Mouse (Mus musculus) ovary, postnatal 36 days (tissue): ENCODE data around the gene Snx11.
"Not testable (repeated sequence)": the region's sequence is repeated elsewhere in the genome, so short reads cannot be mapped to it uniquely, and the experiment has no call there.

Experiments used
- DNase-seq: peaks from one replicate; pipeline ENCODE4 v3.0.0; 2022; ENCODE audit warnings: low spot score, mixed read lengths

The Snx11 gene

DNA sequence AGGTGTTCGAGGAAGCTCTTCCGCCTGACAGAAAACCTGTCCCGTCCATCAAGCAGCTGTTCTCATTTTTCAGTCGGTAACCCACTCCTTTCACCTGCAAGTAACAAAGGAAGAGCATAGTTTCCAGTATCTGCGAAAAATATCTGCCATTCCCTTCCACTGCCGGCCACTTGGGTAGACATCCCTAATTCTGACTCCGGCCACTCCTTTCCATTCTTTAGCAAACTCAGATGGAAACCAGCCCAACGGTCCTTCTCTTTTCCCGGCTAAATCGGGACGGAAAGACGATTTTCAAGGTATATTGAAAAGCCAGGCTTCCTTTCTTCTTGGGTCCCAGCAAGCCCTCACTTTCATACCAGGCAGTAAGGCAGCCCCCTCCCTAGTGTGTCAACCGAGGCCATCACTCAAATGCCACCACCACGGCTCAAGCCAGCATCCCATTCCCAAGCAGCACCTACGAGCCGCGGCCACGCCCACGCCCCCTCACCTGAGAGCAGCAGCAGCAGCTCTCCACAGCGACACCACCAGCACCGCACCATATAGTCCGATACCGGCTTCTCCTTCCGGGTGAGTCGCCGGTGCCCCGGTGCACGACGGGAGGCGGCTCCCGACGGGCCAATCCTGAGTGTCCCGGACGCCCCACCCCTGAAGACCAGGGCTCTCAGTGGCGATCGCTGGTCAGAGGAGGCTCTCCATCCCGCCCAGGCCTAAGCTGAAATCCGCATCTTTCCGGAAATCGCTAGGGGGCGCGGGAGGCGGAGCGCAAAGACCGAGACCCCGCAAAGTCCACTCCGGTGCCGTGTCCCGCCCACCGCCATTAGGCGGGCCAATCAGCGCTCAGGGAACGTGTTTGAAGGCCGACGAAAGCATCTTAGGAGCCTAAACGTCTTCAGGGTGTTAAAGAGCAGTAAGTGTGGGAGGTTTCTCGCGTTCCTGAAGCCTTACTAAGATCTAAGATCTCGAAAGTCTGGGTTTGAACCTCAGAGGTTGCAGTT, at the start of gene Snx11:
TSS of gene Snx11 (minus strand) at position 592 of the 995 bp plus-strand sequence.
- peak; percentile 99 for DNase-seq

DNA sequence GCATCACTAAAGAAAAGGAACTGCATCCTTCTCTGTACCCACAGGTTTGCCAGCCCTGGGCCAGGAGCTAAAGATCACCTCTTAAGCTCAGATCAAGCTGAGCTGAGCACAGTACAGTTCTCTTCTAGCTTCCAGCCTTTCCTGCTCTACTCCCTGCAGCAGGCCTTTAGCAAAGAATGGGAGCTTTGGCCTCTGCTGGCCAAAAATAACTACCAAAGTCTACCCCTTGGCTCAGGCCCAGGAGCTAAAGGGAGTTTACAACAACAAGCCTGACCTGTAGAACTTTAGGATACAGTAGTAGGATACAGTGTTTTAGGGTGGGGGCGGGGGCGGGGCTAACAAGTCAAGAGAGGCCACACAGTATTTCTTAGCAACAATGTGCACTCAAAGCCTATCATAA, 49.1 kb upstream of the Snx11 start:
- peak; percentile 23 for DNase-seq

DNA sequence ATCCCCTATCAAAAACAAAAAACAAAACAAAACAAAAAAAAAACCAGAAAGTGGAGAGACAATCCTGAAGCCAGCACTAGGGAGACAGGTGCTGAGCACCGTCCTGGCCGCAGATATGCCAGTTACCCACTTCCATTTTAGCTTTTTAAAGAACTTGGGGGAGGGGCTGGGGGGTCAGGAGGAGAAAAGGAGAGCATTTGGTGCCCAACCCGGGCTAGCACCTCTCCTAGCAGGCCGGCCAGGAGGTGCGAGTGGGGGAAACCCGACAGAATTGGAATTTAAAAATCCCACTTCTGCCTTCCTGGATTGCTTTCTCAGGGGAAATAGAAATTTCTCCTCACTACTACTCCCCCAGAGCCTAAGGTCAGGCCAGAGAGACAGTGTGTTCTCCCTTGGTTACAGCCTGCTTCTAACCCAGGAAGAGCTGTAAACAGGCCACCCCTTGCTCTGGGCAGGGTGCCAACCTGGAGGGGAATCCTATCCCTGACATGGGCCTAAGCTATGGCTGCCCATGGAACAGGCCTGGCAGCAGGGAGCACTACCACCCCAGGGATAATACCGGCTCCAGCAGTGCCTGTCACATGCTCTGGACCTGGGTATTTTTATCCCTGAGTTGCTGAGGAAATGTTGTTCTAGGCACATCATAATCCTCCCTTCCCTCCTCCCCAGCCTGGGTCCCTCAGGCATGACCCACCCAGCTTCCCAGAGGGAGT, 47.6 kb upstream of the Snx11 start:
- peak; percentile 85 for DNase-seq

DNA sequence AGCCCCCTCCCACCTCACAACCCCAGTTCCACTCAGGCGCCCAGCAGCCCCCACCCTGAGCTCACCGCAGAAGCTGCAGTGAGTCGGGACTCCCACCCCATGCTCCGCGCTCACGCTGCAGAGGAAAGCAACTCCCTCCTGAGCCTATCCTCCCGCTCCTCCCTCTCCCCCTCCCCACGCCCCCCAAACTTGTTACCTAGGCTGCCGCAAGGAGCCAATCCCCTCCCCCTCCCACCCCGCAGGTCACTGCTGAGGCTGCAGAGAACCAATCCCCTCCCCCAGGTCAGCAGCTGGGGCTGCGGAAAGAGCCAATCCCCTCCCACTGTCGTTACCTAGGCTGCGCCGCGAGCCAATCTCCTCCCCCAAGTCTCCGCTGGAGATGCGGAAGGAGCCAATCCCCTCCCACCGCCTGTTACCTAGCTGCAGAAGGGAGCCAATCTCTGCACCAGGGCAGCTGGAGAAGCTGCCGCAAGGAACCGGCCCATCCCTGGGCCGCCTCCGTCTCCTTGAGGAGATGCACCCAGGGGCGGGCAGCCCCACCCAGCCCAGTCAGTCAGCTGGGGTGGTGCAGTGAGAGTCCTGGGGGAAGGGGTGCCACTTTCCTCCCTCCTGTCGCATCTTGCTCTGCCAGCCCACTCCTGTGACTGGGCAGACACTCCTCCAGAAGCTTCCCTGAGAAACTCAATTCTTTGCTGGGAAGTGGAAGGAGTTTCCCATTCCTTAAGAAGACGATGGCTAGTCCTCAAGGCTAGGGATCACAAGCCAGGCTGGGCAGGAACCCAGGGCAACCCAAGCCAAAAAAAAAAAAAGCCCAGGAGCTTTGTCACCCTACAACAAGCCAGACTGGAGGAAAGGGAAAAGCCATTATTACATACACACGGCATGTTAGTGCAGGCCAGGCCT, 46.8 kb upstream of the Snx11 start:
- DNase-seq, result peak; percentile 84

DNA sequence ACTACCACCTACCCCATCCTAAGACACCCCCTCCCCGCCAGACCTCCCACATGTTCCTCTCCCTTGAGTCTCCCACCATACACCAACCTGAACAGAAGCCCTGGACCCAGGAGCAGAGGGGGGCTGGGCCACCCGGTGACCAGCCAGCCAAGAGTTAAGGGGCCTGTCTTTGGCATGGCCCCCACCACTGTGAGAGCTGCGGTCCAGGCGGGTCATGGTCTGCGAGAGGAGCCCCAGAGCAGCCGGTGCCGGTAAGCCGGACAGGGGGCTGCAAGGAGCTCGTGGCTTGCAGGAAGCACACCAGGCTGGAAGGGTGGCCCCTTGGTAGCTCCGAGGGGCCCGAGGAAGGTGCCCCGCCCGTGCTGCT, 46.1 kb upstream of the Snx11 start:
- no peak for DNase-seq

DNA sequence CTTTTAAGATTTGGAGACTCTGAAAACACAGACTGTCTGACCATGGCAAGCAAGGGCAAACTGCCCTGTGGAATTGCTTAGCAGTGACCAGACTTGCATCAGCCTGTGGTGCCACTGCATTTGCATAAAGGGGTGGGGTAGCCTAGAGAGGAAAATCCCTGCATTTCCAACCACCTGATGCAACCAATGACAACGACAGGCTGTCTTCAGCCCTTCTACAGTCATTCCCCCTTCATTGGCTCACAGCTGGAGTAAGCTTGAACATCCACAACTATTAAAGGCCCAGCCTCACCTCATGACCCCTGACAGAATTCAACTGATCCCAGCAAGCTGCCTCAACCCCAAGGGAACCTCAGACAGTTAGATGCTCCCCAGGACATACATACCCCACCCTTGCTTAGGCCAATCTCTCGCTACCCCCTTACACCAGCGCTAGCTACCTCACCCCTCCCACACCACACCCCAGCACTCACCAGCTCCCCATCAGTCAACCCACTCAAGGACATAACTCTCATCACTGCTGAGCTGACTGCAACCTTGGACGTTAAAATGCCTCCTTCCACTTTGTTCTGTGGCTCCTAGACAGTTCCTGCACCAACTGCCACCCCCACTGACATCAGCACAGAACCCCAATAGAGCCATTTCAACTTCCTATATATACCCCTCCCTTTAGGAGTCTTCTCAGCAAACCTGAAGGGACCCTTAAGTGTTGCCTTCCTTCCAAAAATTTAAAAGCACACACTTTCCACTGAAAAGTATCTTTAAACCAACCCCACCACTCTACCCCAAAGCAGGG, 45.5 kb upstream of the Snx11 start:
- DNase-seq, result no peak

DNA sequence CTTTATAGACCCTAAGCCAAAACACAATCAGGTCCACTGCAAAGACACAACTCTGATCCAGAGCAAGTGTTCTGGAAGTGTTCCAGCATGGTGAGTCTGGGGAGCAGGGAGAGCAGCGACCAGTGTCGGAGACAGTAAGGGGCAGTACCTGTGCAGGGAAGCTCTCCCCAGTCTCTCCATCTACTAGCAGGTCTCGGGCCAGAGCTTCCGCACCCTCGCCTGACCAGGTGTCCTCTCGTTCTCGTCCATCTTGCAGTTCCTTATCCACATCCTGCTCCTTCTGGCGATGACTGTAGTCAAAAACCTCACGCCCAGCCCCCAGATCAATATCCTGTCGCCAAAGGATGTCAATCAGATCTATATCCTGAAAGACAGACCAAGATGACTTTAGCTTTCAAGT, 44.6 kb upstream of the Snx11 start:
- no peak for DNase-seq

DNA sequence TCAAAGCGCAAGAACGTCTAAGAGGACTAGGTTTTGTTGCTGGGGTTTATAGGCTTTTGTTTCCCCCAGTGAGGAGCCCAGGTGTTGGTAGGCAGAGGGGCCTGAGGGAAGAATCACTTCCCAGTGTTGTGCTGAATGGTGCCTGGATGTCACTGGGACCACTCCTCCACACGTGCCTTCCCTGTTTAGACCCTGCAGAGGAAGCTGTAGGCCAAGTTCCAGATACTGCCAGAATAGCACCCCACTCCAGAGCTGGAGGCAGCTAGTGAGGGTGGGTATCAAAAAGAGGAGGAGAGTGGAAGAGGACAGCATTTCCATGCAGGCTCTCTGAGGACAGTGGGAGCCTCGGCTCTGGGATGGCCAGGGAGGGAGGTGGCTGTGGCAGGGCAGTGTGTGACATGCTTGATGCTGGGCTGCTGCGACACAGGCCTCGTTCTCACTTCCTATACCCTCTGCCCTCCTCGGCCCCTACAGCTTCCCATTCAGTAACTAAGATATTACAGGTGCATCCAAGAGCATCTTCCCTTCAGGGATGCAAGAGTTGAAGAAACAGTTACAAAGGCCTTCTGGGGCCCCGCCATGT, 40.9 kb upstream of the Snx11 start:
- DNase-seq, result no peak

DNA sequence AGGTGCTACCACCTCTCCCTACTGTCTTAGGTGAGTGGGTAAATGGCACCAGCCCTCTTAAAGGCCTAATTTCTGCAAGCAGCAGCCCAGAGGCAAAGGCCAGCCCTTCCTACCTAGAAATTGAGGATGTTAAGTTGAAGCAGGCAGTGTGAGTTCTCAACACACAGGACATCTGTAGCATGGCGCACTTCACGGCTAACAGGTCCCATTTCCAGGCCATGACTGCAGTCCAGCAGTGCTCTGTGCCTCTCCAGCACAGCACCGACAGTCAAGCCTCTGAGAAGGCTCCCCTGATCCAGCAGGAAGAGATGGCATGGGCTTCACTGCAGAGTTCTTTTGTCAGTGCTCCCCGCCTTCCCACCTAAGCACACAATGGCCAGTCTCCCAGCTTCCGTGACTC, 39.6 kb upstream of the Snx11 start:
- no peak for DNase-seq

DNA sequence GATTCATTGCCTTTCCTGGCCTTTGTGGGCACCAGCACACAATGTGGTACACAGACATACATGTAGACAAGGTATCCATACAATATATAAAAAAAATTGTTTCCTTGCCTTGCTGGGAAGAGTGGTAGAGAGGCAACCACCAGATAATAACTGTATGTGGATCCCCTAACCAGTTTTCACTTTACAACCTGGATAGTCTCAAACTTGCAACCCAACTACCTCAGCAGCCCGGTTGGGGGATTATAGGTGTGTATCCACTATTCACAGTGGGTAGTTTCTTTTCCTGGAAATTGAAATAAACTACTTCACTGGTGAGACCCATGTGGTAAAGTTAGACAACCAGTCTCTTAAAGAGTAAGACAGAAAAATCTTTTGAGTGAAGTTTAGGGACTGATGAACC, 39.1 kb upstream of the Snx11 start:
- no peak for DNase-seq

DNA sequence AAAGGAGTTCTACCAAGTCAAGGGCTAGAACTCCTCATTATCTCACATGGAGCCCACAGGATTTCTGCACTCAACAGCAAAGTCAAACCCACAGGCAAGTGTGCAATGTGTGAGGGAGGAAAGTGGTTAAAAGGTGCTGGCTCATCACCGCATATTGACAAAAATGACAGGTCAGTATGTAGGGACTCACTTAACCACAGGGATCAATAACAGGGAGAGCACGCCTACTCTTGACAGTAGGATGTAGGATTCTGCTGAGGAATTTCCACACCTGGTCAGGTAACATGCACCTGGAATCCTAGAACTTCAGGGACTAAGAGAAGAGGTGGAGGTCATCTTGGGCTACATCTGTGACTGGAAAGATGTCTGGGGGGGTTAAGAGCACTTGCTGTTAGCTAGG, 38.5 kb upstream of the Snx11 start:
- no peak for DNase-seq

DNA sequence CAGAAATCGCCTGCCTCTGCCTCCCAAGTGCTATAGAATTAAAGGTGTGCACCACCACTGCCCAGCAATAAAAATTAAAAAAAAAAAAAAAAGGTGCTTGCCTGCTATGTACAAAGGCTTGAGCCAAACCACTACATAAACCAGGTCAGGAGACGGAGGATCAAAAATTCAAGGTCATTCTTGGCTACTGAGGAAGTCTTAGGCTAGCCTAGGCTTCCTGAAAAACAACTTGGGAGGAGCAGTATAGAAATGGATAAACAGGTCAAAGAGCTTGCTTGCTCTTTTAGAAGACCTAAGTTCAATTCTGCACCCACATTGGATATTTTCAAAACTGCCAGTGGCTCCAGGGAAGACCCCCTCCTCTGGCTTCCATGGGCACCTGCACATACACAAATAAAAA, 37.1 kb upstream of the Snx11 start:
- DNase-seq, result no peak

DNA sequence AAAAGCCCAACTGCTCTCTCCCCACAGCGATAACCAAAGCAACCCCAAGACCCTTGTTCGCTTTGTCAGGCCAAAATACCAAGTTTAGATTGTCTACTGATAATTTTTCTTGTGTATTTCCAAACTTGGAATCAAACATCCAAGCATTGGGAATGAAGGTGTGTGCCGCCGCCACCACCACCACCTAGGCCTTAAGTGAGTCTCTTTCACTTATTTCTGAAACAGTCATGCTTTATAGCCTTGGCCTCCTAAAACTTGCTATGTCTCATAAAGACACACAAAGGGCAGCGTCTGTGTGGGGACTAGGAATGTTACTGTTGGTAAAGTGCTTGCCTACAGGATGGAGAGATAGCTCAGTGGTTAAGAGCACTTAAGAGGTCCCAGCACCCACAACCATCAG, 36.6 kb upstream of the Snx11 start:
- DNase-seq, result no peak

DNA sequence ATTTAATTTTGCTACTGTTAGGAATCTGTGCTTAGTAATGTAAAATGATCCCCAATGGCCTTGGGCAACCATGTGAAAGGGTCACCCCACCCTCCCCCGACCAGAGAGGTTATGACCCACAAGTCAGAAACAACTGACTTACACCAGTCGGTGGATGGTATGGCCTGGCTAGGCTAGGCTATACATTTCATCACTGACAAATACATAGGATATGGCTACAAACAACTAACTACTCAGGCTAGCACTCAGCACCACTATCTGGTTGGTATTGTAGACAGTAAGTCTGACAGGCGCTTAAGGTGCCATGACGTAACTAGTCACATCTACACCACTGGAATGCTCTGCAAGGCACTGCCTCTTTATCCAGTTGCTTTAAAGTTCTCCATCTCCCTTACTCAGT, 36.1 kb upstream of the Snx11 start:
- DNase-seq, result no peak

DNA sequence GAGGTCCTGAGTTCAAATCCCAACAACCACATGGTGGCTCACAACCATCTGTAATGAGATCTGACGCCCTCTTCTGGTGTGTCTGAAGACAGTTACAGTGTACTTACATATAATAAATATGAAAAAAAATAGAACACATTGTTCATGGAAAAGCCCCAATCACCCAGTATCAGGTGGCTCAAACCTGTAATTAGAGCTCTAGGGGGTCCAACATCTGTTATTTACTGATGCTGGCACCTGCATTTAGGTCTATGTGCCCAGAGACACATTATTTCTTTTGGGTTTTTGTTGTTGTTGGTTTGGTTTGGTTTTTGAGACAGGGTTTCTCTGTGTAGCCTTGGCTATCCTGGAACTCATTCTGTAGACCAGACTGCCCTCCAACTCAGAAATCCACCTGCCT, 33.8 kb upstream of the Snx11 start:
- DNase-seq, result not testable (repeated sequence)

DNA sequence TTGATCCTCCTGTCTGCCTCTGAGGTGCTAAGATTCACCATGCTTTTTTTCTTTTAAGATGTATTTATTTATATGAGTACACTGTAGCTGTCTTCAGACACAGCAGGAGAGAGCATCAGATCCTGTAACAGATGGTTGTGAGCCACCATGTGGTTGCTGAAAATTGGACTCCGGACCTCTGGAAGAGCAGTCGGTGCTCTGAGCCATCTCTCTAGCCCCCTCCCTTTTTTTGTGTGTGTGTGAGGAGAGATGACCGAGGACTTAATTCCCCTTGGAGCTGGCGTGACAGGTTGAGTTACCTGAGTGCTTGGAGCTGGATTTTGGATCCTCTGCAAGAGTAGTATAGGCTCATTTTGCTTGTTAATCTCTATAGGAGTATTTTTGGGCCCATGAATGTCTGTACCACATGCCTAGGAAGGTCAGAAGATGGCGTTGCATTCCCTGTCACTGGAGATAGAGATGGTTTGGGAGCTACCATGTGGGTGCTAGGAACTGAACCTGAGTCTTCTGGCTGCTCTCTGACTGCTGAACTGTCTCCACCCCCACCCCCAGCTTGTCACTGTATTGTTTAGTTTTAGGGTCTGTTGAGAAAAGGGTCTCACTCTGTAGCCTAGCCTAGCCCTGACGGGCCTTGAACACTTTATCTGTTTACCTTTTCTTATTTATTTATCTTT, 32.3 kb upstream of the Snx11 start:
- DNase-seq, result no peak

DNA sequence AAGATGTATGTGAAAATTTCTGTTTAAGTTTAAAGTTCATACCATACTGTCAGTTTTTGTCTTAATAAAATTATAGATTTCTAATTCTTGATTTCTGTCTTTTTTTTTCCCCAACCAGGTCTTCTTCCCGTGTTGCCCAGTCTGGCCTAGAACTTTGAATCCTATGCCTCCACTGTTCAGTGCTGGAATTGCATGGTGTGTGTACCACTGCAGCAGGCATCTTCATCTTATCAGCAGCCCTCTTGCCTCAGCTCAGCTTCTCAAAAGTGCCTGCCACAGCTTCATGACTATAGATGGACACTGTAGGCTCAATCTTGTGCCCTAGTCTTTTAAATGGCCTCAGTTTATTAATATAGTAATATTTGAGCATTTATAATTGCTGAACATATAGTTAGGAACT, 30.7 kb upstream of the Snx11 start:
- DNase-seq, result no peak

DNA sequence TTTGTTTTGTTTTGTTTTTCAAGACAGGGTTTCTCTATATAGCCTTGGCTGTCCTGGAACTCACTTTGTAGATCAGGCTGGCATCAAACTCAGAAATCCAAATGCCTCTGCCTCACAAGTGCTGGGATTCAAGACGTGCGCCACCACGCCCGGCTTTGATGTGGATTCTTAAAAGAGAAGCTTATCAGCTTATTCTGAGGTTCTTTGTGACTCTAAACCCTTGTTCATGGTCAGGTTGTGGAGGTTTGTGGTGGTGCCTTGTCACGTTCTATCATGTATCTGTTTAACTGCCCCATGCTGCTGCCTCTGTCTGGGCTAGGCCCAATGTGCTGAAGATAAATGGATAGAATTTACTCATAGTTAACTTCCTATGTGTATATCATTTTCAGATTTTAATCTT, 28.2 kb upstream of the Snx11 start:
- DNase-seq, result no peak

DNA sequence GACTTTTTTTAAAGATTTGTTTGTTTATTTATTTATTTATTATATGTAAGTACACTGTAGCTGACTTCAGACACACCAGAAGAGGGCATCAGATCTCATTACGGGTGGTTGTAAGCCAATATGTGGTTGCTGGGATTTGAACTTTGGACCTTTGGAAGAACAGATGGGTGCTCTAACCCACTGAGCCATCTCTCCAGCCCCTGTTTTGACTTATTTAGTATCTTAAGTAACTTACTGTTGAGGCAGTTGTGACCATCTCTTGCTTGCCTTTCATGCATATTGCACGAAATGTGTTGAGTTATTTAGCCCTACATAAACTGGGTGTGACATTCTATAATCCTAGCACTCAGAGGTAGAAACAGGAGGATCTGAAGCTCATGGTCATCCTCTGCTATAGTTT, 22.2 kb upstream of the Snx11 start:
- DNase-seq, result no peak

DNA sequence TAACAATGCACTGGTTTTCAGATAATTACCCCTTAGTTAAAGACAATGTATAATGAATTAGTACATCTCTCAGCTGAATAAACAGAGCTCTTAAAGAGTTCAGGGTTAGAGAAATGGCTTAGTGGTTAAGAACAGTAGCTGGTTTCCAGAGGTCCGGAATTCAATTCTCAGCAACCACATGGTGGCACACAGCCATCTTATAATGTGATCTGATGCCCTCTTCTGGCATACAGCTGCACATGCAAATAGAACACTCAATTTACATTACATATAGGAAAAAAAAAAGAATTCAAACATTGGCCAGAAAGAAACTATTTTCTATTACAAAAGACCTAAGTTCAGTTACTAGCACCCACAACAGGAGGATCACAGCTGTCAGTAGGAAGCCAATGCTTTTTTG, 19.2 kb upstream of the Snx11 start:
- DNase-seq, result no peak

DNA sequence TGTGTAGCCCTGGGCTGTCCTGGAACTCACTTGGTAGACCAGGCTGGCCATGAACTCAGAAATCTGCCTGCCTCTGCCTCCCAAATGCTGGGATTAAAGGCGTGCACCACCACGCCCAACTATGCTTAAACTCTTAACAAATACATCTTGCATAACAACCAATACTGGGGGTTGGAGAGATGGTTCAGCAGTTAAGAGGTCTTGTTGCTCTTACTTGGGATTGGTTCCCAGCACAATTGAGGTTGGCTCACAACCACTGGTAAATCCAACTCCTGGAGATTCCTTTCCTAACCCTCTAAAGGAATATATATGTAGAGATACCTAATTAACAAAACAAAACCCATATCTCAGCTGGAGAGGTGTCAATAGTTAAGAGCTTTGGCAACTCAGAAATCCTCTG, 18.7 kb upstream of the Snx11 start:
- DNase-seq, result no peak
